Mouse (Mus musculus): ENCODE data around the gene Fank1.

Gene Fank1

DNA sequence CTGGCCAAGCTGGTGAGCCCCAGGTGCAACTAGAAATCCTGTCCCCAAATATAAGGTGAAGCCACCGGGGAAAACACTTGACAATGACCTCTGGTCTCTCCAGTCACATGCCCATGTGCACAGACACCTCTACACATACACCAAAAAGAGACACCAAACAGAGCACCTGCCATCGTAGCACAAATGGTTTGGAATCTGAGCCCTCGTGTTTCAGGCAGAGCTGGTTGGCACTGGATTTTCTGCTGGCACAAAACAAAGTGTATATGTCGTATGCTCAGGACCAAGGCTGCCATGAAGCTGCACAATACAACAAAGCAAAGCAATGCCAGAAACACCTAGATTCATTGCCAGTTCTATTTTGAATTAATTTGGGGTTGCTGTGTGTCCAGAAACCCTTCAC, 8.6 kb upstream of the Fank1 start:
- no peak for DNase-seq (ENCODE audit: low spot score)

DNA sequence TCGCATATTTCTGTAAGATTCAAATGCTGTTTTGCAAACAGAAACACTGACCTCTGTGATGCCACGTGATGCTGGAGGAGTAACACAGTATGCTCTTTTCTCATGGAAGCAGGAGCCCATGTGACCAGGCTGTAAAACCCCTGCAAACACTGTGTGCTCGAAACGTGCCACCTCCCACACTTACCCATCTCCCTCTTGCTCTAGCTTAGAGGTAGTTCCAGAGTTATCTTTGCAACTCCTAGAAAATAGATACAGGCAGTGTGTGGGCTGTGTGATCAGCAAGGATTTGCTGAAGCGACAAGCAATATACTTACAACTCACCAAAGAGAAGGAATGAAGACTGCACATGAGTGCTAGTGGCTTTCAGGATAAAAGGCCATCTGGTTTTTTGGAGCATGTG, 8.1 kb upstream of the Fank1 start:
- no peak for DNase-seq (ENCODE audit: low spot score)

DNA sequence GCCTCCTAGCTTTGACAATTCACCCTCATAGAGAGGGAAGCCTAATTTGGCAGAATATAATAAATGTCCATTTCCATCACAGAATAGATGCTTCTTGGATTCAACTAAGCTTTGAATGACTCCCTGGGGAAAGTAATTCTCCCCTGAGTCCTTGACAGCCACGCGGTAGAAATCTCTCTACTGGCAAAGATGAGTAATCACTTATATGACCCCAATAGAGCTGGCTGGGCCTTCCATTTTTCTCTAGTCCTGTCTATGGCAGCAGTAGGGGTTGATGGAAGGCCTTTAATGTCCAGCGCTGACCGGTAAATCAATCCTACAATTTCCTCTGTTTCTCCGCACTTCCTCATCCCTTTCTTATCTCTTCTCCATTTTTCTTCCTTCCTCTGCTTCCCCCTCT, 1.5 kb upstream of the Fank1 start:
- DNase-seq (ENCODE audit: low spot score): no peak

GRCm38 (mm10) chr7:133775796-133776625, 650 bp upstream of the Fank1 start:
- DNase-seq (ENCODE audit: low spot score): peak; percentile 27

GRCm38 (mm10) chr7:133781583-133781982, 4.9 kb downstream of the Fank1 start:
- DNase-seq (ENCODE audit: low spot score): no peak

DNA sequence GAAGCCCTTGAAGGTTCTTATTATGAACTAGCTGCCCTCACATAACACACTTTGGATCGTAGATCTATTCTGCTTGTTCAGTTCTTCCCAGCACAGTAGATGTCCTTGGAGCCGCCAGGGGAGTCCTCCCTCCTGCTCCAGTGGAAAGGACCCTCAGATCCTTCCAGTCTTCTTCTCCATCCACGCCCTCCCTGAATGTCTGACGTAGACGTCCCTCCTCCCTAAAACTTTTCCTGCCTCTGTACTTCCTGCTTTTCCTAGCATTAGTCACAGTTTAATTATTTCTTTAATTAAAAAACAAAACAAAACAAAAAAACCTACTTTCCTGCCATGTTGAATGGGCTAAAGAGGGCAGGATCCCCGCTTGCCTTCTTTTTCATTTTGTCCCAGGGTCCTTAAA, 5.3 kb downstream of the Fank1 start:
- no peak for DNase-seq (ENCODE audit: low spot score)

- DNase-seq (ENCODE audit: low spot score): peak; percentile 68
These were observed 6.2 kb downstream of the Fank1 start, which contains the start of gene Dhx32 for GRCm38 (mm10) chr7:133782717-133783435. Dhx32 (minus strand) TSS chr7:133782726.

- no peak for DNase-seq (ENCODE audit: low spot score)
These were observed 10.9 kb downstream of the Fank1 start for GRCm38 (mm10) chr7:133787571-133787970.

- DNase-seq (ENCODE audit: low spot score): no peak
These were observed 11.5 kb downstream of the Fank1 start for GRCm38 (mm10) chr7:133788147-133788546.

- DNase-seq (ENCODE audit: low spot score): no peak
These were observed 13.5 kb downstream of the Fank1 start for GRCm38 (mm10) chr7:133790171-133790570.

DNA sequence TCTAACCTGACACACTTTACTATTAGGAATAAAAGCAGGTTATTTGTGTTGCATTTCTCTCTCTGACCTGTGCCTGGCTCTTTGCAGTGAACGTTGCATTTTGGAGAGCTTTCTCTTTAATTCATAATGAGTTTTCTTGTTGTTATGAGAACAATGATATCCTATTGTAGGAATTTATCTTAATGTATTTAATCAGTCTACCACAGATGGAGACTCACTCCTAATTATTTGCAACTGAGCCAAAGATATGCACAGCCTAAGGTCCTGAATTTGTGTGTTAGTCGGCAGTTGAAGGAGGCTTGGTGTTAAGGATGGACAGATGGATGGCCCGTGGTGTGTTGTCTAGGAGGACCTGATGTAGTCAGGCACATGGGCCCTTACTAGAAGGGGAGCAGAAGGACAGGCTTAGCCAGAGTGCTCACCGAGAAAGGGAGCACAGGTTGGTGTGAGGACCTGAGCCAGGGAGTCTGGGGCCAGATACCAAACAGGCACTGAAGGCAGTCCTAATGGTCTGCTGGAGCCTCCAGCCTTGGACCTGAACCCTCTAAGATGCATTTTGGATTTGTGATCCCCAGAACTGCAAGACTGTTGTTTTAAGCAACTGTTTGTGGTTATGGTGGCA, 14.1 kb downstream of the Fank1 start:
- no peak for DNase-seq (ENCODE audit: low spot score)

GRCm38 (mm10) chr7:133792771-133793170, 16.1 kb downstream of the Fank1 start:
- no peak for DNase-seq (ENCODE audit: low spot score)

DNA sequence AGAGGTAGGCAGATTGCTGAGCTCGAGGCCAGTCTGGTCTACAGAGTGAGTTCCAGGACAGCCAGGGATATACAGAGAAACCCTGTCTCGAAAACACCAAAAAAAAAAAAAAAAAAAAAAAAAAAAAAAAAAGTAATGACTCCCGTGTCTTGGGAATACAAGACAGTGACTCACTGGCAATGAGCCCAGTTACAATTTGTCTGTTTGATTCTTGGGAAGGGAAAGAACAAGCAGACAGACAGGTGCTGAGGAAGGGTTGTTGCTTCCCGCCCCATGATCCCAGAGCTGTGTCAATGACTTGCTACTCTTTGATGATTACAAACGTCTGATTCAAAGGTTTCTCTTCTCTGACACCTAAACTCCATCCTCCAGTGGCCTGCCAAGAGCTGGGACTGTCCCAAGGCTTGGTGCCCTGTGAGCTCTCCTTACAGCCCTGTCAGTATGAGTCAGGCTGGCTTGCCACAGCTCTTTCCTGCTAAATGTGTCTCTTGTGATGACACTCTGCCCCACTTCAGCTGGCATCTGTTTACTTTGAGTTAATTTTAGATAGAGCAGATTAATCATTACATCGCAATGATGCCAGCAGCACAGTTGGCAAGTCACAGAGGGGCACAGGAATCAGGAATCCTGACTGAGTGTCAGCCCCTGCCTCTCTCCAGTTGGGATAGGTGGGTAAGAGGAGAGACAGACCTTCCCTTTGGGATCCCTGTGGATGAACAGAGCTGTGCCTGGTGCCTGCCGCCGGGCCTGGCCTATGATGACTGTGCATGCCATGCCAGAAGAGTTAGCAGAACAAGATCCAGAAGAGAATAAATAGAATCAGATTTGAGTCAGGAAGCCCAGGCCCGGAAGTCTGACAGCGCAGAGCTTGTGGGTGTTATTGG, 16.8 kb downstream of the Fank1 start:
- no peak for DNase-seq (ENCODE audit: low spot score)

DNA sequence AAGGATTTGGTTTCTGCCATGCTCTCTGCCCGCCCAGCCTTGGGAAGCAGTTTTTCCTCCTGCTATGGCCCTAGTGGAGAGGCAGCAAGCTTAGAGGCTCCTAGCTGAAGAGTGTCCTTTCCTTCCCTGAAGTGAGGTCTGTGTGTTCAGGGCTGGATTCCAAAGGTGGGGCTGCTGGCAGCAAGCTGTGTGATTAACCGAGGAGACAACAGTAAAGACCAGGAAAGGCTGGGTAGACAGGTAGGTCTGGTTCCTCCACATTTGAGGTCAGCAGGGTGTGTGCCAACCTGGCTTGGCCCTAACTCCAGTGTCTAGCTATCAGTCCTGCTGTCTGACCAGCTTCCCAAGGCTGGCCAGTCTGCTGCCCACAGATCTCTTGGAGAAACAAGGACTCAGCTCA, 18.1 kb downstream of the Fank1 start:
- no peak for DNase-seq (ENCODE audit: low spot score)

GRCm38 (mm10) chr7:133799928-133800327, 23.3 kb downstream of the Fank1 start:
- no peak for DNase-seq (ENCODE audit: low spot score)

DNA sequence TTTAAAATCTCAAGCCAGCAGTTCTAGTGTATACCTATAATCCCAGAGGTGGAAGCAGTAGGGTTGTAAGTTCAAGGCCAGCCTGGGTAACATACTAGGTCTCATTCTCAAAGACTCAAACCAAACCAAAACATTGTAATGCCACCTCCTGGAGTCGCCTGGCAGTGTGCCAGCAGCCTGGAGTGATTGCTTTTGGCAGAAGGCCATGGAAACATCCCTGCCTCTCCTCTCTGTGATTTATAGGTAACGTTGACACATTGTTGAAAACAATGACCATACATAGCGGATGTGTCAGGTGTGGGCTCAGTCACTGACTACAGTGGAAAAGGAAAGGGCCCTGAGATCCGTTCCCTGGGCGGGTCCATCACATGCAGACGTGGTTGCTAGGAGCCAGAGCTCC, 25.2 kb downstream of the Fank1 start:
- no peak for DNase-seq (ENCODE audit: low spot score)

GRCm38 (mm10) chr7:133805614-133806175, 29.0 kb downstream of the Fank1 start:
- DNase-seq (ENCODE audit: low spot score): peak; percentile 56

DNA sequence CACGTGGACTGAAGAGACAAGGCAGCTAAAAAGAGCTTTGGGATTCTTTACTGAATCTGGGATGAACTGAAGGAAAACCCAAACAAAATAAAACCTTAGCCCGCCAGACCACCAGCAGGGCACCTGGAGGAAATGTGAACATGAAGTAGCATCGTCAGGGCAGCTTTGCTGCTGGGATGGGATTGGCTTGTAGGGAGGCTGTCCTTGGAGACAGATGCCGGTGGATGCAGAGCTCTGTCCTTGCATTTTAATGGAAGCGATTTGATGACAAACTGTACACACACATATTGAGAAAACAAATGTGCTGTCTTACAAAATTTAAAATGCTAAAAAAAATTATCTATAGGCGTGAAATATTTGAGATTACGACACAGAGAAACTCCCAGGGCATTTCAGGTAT, 36.3 kb downstream of the Fank1 start:
- DNase-seq (ENCODE audit: low spot score): no peak

DNA sequence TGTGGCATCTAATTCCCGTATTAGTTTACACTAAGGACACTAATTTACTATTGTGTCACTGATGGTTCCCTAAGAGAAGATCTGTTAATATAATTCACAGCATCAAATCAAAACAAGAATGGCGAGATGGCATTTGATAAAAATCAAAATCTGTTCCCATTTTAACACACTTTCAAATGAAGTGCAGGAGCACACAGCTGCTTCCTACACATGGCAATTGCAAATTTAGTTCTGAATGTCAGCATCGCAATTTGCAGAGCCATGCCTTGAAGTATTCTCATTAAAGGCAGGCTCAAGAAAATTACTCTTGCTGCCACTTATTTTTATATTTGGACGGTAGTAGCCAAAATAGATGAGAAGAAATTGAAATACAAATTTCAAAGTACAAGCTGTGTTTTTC, 36.7 kb downstream of the Fank1 start:
- DNase-seq (ENCODE audit: low spot score): no peak

DNA sequence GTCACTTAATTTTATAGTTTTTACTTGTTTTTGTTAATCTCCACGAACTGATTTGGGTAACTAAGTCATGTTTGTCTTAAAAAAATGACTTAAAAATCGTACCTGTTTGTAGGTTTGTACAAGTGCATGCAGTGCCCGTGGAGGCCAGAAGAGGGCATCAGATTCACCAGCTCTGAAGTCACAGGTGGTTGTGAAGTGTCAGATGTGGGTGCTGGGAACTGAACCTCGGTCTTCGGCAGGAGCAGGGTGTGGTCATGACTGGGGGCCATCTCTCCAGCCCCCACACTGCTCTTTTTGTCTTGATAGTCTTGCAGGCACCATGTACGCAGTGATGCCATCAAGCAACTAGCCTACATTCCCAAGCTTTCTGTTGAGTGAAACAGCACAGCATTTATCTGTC, 47.1 kb downstream of the Fank1 start:
- DNase-seq (ENCODE audit: low spot score): no peak

DNA sequence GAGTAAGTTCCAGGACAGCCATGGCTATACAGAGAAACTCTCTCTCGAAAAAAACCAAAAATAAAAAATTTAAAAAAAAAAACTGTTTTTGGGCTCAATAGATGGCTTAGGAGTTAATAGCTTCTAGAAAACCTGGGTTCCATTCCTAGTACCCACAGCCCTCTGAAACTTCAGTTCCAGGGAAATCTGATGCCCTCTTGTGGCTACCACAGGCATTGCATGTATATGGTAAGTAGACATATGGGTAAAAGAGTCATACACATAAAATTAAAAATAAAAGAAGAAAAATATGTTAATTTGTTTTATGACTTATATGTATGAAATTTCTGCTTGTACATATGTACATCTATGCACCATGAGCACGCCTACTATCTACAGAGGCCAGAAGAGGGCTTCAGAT, 47.9 kb downstream of the Fank1 start:
- DNase-seq (ENCODE audit: low spot score): no peak

DNA sequence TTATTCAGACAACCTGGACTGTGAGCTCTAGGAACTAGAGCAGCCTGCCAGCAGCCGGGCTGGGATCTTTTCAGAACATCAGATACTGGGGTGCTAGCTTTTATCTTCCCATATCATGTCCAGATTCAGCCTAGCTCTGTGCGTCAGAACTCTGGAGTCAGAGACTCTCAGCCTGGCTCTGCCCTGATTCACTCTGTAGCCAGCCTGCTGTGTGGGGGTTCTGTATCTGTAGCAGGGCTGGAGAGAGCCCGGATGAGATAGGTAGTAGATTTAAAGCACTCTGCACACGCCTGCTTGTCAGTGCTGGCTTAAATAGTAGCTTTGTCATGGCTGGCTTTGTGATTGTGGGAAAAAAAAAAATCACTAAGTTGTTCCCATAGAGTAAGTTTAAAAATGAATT, 51.9 kb downstream of the Fank1 start:
- peak; percentile 1 for DNase-seq (ENCODE audit: low spot score)

Data from ovary, postnatal 14 days (tissue).